Mouse (Mus musculus) ovary, adult 2 months (tissue): ENCODE results near the gene Prpf6. TPM values are rescaled to one million over a fixed set of nuclear protein-coding genes. Genes with fewer than 3 reads are reported as not detected.

Experiments used
- polyA plus RNA-seq: library from polyadenylated mRNA; depleted of rRNA; stranded (reverse); fragments of >200 nt; gene quantifications from 2 replicates; pipeline ENCODE4 v1.2.3, GENCODE M21; 2012; rRNA removed

The Prpf6 gene
- 21.1 and 26.7 TPM in 2 replicates for polyA plus RNA-seq

GRCm38 (mm10) chr2:181591528-181592085 is at the start of gene Prpf6:
TSS of gene Prpf6 (plus strand) at chr2:181591868.

GRCm38 (mm10) chr2:181584411-181584942 is 7.2 kb upstream of the Prpf6 start, which contains the start of gene Uckl1:
TSS of gene Uckl1 (minus strand) at chr2:181584892.

GRCm38 (mm10) chr2:181592231-181593041 is 768 bp downstream of the Prpf6 start, which contains the start of gene Zfp512b:
TSS of gene Zfp512b (minus strand) at chr2:181592803.

GRCm38 (mm10) chr2:181598454-181599351 is 7.0 kb downstream of the Prpf6 start, which contains the start of gene Samd10:
TSS of gene Samd10 (minus strand) at chr2:181599212.

GRCm38 (mm10) chr2:181656734-181657133 is 65.1 kb downstream of the Prpf6 start, which contains the start of gene Gm29797:
TSS of gene Gm29797 (plus strand) at chr2:181657034.

GRCm38 (mm10) chr2:181671326-181671725 is 79.7 kb downstream of the Prpf6 start, which contains the start of gene Sox18:
TSS of gene Sox18 (minus strand) at chr2:181671640.

GRCm38 (mm10) chr2:181679951-181680715 is 88.5 kb downstream of the Prpf6 start, which contains the start of gene Tcea2:
TSS of gene Tcea2 (plus strand) at chr2:181680310.

GRCm38 (mm10) chr2:181693339-181694280 is 101.9 kb downstream of the Prpf6 start, which contains the start of gene Rgs19:
TSS of gene Rgs19 (minus strand) at chr2:181693977.

GRCm38 (mm10) chr2:181698241-181698640 is 106.6 kb downstream of the Prpf6 start, which contains the start of gene Lkaaear1:
TSS of gene Lkaaear1 (minus strand) at chr2:181698442.

Other genes with a start within 250 kb of the Prpf6 start
- gene Zgpat, start 226.9 kb upstream of the Prpf6 start, polyA plus RNA-seq = 71.1 and 77.7 TPM in 2 replicates
- gene Arfrp1, start 226.5 kb upstream of the Prpf6 start, polyA plus RNA-seq = 36.7 and 46.0 TPM in 2 replicates
- 191 and 210 TPM in 2 replicates for gene Lime1, start 211.8 kb upstream of the Prpf6 start, polyA plus RNA-seq
- gene Zbtb46, start 132.4 kb upstream of the Prpf6 start, polyA plus RNA-seq = 16.7 and 16.9 TPM in 2 replicates
- 0.14 and 0.43 TPM in 2 replicates for gene Abhd16b, start 98.7 kb upstream of the Prpf6 start, polyA plus RNA-seq
- gene Tpd52l2, start 94.7 kb upstream of the Prpf6 start, polyA plus RNA-seq = 62.8 and 108 TPM in 2 replicates
- gene Dnajc5, start 71.4 kb upstream of the Prpf6 start, polyA plus RNA-seq = 61.5 and 73.6 TPM in 2 replicates
- gene Uckl1, start 7.0 kb upstream of the Prpf6 start, polyA plus RNA-seq = 146 and 181 TPM in 2 replicates
- gene Zfp512b, start 935 bp downstream of the Prpf6 start, polyA plus RNA-seq = 108 and 116 TPM in 2 replicates
- gene Samd10, start 7.3 kb downstream of the Prpf6 start, polyA plus RNA-seq = 41.9 and 44.3 TPM in 2 replicates
- 0.62 and 1.0 TPM in 2 replicates for gene Gm29797, start 65.2 kb downstream of the Prpf6 start, polyA plus RNA-seq
- gene Sox18, start 79.8 kb downstream of the Prpf6 start, polyA plus RNA-seq = 209 and 217 TPM in 2 replicates
- 32.8 and 33.7 TPM in 2 replicates for gene Tcea2, start 88.4 kb downstream of the Prpf6 start, polyA plus RNA-seq
- 119 and 136 TPM in 2 replicates for gene Rgs19, start 102.1 kb downstream of the Prpf6 start, polyA plus RNA-seq
- not detected in 2 replicates for gene Lkaaear1, start 106.6 kb downstream of the Prpf6 start, polyA plus RNA-seq
- gene Oprl1, start 123.1 kb downstream of the Prpf6 start, polyA plus RNA-seq = 0.93 and 1.5 TPM in 2 replicates
- gene Myt1, start 171.5 kb downstream of the Prpf6 start, polyA plus RNA-seq = 0.07 and 0.08 TPM in 2 replicates
- gene Pcmtd2, start 246.0 kb downstream of the Prpf6 start, polyA plus RNA-seq = 14.8 and 18.6 TPM in 2 replicates